Mouse (Mus musculus) forebrain, embryonic 16.5 days (tissue): ENCODE results near the gene Bcat2. TPM values are rescaled to one million over a fixed set of nuclear protein-coding genes. Genes with fewer than 3 reads are reported as not detected.

Experiments
- ATAC-seq: fragments of 200-750 bp; cut with Nextera tagmentation; 2 replicates; pipeline ENCODE4 v1.8.0; 2017; ENCODE audit warnings: mild to moderate bottlenecking, moderate library complexity
- H3K27ac ChIP-seq: fragments of 300-500 bp; sonication (generic); 2 replicates; pipeline ENCODE4 v1.5.1; 2014; ENCODE audit warnings: low read length, control low read depth
- H3K27me3 ChIP-seq: fragments of 300-500 bp; sonication (generic); replicated peaks from 2 replicates; pipeline ENCODE4 v1.6.1; 2014; ENCODE audit warnings: low read length; ENCODE audit not compliant: control insufficient read depth, insufficient read depth
- H3K36me3 ChIP-seq: fragments of 300-500 bp; sonication (generic); 2 replicates; pipeline ENCODE4 v1.6.1; 2014; ENCODE audit not compliant: control insufficient read depth, insufficient read depth
- H3K4me1 ChIP-seq: fragments of 300-500 bp; sonication (generic); replicated peaks from 2 replicates; pipeline ENCODE4 v1.6.1; 2014; ENCODE audit warnings: low read length; ENCODE audit not compliant: control insufficient read depth, insufficient read depth
- H3K4me2 ChIP-seq: fragments of 300-500 bp; sonication (generic); 2 replicates; pipeline ENCODE4 v1.6.1; 2014; ENCODE audit warnings: mild to moderate bottlenecking, low read length, control low read depth
- H3K4me3 ChIP-seq: fragments of 300-500 bp; sonication (generic); replicated peaks from 2 replicates; pipeline ENCODE4 v1.5.1; 2014; ENCODE audit warnings: mild to moderate bottlenecking, low read length, control low read depth
- H3K9ac ChIP-seq: fragments of 300-500 bp; sonication (generic); replicated peaks from 2 replicates; pipeline ENCODE4 v1.6.1; 2014; ENCODE audit warnings: low read depth, low read length, control low read depth
- H3K9me3 ChIP-seq: fragments of 300-500 bp; sonication (generic); 2 replicates; pipeline ENCODE4 v1.6.1; 2016; ENCODE audit warnings: low read length; ENCODE audit not compliant: control insufficient read depth
- WGBS: fragments of 180-500 bp; shearing (Covaris S2); extraction: QIAGEN DNeasy Blood & Tissue Kit; methylation state at CpG from one replicate; pipeline ENCODE4 v1.1.7; 2014; 5-methylcytosine and 5-hydroxymethylcytosine counted together
- polyA plus RNA-seq: library from polyadenylated mRNA; unstranded; fragments of >200 nt; fragmentation: Nextera tagmentation; extraction: Ambion mirVana; gene quantifications from 2 replicates; pipeline ENCODE4 v1.2.1, GENCODE M21; 2015

The Bcat2 gene
- polyA plus RNA-seq, 1 experiment from 2014 or later = 24.2 TPM

GRCm38 (mm10) chr7:45593118-45593815 lies 23.3 kb downstream of the Bcat2 start:
- no peaks in the 10 kb centered on the region for H3K9me3 ChIP-seq
- H3K4me2 ChIP-seq = no peak overlapping the region
- peaks cover 9% of the 10 kb centered on the region for H3K4me1 ChIP-seq
- no peak overlapping the region for H3K9ac ChIP-seq
- no peak overlapping the region for H3K4me3 ChIP-seq
- H3K27me3 ChIP-seq = no peaks in the 10 kb centered on the region
- H3K36me3 ChIP-seq = no peaks in the 10 kb centered on the region
- ATAC-seq = no peak
- H3K27ac ChIP-seq = no peak overlapping the region
- 26% methylated on average over 10 of the region's 10 CpGs for WGBS

- WGBS = 88% methylated on average over 4 of the region's 4 CpGs
- H3K4me3 ChIP-seq = no peak overlapping the region
- no peaks in the 10 kb centered on the region for H3K9me3 ChIP-seq
- H3K36me3 ChIP-seq = no peaks in the 10 kb centered on the region
- H3K27ac ChIP-seq = no peak overlapping the region
- H3K4me2 ChIP-seq = no peak overlapping the region
- H3K27me3 ChIP-seq = no peaks in the 10 kb centered on the region
- H3K9ac ChIP-seq = no peak overlapping the region
- no peaks in the 10 kb centered on the region for H3K4me1 ChIP-seq
- ATAC-seq = no peak
Measured at GRCm38 (mm10) chr7:45595176-45595575, 25.2 kb downstream of the Bcat2 start.

- Histone ChIP-seq H3K9me3 (no peaks in the 10 kb centered on the region), H3K4me3 (no peak overlapping the region), H3K4me2 (no peak overlapping the region), H3K9ac (no peak overlapping the region), H3K27ac (no peak overlapping the region), H3K36me3 (no peaks in the 10 kb centered on the region), H3K27me3 (no peaks in the 10 kb centered on the region), H3K4me1 (no peaks in the 10 kb centered on the region)
- no peak for ATAC-seq
- WGBS = 85% methylated on average over 1 of the region's 1 CpGs
Measured at GRCm38 (mm10) chr7:45596107-45596506, 26.2 kb downstream of the Bcat2 start.

GRCm38 (mm10) chr7:45597013-45597412 lies 27.1 kb downstream of the Bcat2 start:
- Histone ChIP-seq H3K27me3 (no peaks in the 10 kb centered on the region), H3K4me2 (no peak overlapping the region)
- WGBS = 87% methylated on average over 5 of the region's 5 CpGs

GRCm38 (mm10) chr7:45597527-45597926 lies 27.6 kb downstream of the Bcat2 start:
- Histone ChIP-seq H3K9ac (no peak overlapping the region), H3K9me3 (no peaks in the 10 kb centered on the region), H3K27ac (no peak overlapping the region), H3K27me3 (no peaks in the 10 kb centered on the region), H3K36me3 (no peaks in the 10 kb centered on the region), H3K4me3 (no peak overlapping the region), H3K4me1 (no peaks in the 10 kb centered on the region), H3K4me2 (no peak overlapping the region)
- no peak for ATAC-seq
- 90% methylated on average over 6 of the region's 6 CpGs for WGBS

More at GRCm38 (mm10) chr7:45597013-45597412, 27.1 kb downstream of the Bcat2 start:
- H3K9ac ChIP-seq = no peak overlapping the region
- H3K4me1 ChIP-seq = no peaks in the 10 kb centered on the region
- no peak overlapping the region for H3K4me3 ChIP-seq
- no peaks in the 10 kb centered on the region for H3K9me3 ChIP-seq
- H3K27ac ChIP-seq = no peak overlapping the region
- no peaks in the 10 kb centered on the region for H3K36me3 ChIP-seq
- ATAC-seq = no peak

GRCm38 (mm10) chr7:45598960-45599879 lies 29.3 kb downstream of the Bcat2 start:
- Histone ChIP-seq H3K4me1 (no peaks in the 10 kb centered on the region), H3K27ac (no peak overlapping the region), H3K4me3 (no peak overlapping the region), H3K9ac (no peak overlapping the region), H3K4me2 (no peak overlapping the region), H3K27me3 (no peaks in the 10 kb centered on the region), H3K9me3 (no peaks in the 10 kb centered on the region), H3K36me3 (no peaks in the 10 kb centered on the region)
- WGBS = 57% methylated on average over 18 of the region's 18 CpGs
- no peak for ATAC-seq

GRCm38 (mm10) chr7:45605704-45606289 lies 35.8 kb downstream of the Bcat2 start:
- no peak for ATAC-seq
- Histone ChIP-seq H3K4me1 (no peaks in the 10 kb centered on the region), H3K27ac (no peak overlapping the region), H3K36me3 (no peaks in the 10 kb centered on the region), H3K4me2 (no peak overlapping the region), H3K4me3 (no peak overlapping the region), H3K27me3 (no peaks in the 10 kb centered on the region), H3K9ac (no peak overlapping the region), H3K9me3 (no peaks in the 10 kb centered on the region)
- WGBS = 78% methylated on average over 9 of the region's 9 CpGs

- H3K4me2 ChIP-seq = no peak overlapping the region
- H3K27ac ChIP-seq = no peak overlapping the region
- no peaks in the 10 kb centered on the region for H3K27me3 ChIP-seq
- no peaks in the 10 kb centered on the region for H3K36me3 ChIP-seq
- no peaks in the 10 kb centered on the region for H3K9me3 ChIP-seq
- H3K9ac ChIP-seq = no peak overlapping the region
- WGBS = 73% methylated on average over 1 of the region's 1 CpGs
- H3K4me3 ChIP-seq = no peak overlapping the region
- no peak for ATAC-seq
- H3K4me1 ChIP-seq = no peaks in the 10 kb centered on the region
Measured at GRCm38 (mm10) chr7:45609511-45609910, 39.6 kb downstream of the Bcat2 start.

- Histone ChIP-seq H3K27me3 (peaks cover 20% of the 10 kb centered on the region), H3K9me3 (no peaks in the 10 kb centered on the region), H3K27ac (no peak overlapping the region), H3K4me2 (no peak overlapping the region), H3K36me3 (no peaks in the 10 kb centered on the region), H3K9ac (no peak overlapping the region), H3K4me1 (peaks cover 3% of the 10 kb centered on the region; the same call in 1 of the 2 replicates), H3K4me3 (no peak overlapping the region)
- WGBS = 17% methylated on average over 6 of the region's 6 CpGs
- no peak for ATAC-seq
Measured at GRCm38 (mm10) chr7:45616277-45616676, 46.3 kb downstream of the Bcat2 start.
